Mouse (Mus musculus): ENCODE data around the gene Cubn.
A peak's percentile ranks its signal among the peaks of the same experiment; 100 is the strongest.

Cubn gene

DNA sequence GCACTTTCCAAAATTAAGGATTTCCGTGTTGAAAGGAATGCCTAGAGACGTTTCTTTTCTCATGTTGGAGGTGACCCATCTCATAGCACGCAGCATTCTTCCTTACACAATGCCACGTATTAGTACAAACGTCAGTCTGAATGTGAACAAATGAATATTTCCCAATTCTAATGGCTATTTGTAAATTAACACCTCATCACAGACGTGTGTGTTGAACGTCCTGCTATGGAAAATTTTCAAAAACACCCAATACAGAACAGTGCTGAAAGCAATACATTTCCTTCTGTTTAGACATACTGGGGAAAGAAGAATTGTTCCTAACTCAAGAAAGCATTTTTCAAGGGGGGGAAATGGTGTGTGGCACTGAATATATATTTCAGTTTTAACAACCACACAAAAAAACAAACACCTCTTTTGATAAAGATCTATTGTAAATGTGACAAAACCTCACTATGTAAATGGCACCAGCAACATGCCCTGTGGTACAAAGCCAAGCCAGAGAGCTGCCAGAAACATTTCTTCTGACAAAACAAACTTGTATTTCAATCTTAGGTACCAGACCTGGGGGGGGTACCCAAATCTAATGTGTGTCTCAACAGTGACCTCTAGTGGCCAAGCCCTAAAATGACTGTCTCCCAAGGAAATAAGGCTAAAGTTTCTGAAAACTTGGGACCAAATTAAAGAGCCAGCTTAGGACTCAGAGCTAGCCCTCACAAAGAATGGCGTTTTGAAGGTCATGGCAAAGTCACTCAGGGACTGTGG, 254.3 kb downstream of the Cubn start:
- DNase-seq (ENCODE audit: low spot score in 2 of 2), result peak in 1 of 2 experiments; percentile 10

DNA sequence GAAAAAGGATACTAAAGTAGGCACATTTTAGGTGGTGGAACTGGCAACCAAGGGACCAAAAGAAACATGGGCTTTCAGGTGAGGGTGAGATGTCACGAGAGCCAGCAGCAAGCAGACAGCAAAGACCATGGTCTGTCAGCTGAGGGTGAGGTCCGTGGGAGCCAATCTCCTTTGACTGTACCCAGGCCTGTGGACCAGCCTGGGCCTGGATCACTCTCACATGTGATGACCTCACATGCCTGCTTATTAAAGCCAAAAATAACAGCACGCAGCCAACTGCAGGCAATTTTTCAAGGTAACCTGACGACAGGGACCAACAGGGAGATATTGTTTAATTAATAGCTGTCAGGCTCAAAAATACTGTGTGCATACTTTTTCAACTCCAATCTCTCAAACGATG, 255.9 kb downstream of the Cubn start:
- DNase-seq (ENCODE audit: low spot score in 2 of 2), result no peak

DNA sequence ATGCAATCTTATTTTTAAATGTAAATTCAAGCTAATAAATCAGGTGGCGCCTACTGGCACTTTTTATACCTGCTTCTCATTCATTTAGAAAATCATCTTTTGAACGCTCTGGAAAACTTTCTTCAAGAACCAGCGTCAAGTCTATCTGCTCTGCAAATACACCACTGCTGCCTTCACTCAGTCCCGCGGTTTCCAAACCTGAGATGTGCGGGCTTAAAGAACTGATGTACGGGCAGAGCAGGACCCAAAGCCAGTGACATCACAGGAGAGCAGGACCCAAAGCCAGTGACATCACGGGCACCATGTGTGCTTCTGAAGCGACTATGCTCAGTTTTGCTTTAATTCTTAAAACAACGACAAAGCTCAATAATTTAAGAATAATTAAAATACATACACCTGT, 256.8 kb downstream of the Cubn start:
- DNase-seq (ENCODE audit: low spot score in 2 of 2), result no peak

DNA sequence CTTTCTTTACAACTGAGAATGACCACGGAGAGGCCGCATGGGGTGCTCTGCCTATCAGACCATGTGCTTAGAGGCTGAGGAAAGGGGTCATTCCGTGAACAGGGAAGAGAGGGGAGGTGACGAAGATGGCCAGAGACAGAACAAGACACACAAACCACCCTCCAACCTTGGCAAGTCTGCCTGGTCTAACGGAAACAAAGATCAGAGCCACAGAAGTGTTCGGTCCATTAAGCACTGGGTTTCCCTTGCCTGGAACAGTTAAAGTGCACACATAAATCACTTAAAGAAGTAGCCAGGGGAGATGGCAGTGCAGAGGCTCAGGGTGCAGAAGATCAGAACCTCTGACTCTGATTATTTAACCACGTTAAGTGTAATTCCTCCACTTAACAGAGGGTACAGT, 257.7 kb downstream of the Cubn start:
- no peak for DNase-seq (ENCODE audit: low spot score in 2 of 2)

DNA sequence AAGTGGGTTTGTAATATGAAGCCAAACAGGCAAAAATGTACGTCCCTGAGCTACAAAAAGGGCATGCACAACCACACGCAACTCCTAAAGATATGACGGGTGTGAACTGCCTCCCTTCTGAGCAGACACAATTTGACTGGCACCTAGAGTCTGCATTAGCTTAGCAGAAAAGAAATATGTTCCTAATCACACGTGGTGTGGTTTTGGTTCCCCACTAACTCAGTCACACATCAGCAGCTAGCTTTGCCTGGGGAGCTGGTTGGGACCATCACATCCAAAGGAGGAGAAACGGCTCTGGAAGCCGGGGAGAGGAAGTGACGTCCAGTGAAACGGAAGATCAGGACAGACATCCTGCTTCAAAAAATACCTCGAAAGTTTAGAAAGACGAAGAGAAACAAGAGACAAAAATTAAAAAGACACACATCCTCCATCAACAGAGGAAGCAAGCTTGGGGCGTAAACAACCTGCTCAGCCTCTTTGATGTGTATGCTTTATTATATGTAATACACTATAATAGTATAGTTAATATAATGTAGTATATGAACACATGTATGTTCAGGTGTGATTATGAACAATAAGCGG, 258.3 kb downstream of the Cubn start:
- DNase-seq (ENCODE audit: low spot score in 2 of 2), result no peak

DNA sequence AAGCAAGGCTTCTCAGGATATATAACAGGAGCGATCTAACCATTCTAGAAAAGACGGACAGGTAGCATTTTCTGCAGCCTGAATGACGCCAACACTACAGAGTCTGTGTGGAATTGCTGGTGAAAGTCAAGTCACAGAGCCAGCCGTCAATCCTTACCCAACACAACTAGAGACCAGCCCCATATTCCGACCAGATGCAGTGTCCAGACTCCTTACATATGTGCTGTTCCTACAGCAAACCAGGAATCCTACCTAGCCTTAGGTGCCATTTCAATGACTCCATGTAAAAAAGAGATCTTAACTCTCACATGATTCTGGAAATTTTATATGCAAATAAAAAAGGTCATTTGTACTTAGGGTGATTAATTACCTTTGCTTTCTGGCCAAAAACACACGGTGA, 259.3 kb downstream of the Cubn start:
- no peak for DNase-seq (ENCODE audit: low spot score in 2 of 2)

DNA sequence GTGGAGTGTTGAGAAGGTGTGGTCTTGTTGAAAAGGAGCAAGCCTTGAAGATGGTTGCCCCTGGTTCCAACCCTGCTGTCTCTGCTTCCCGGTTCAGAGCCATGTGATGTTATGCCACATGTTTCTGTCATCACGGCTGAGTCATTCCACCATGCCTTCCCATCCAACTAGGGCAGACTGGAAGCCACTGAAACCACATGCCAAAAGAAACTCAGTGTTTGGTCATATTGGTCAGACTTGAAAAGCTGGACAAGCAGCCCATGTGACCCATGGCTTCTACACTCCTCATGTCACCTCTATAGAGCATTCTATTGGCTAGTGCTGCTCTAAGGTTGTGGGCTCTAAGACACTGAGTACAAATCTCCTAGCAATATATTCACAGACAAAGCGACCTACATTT, 261.9 kb downstream of the Cubn start:
- no peak for DNase-seq (ENCODE audit: low spot score in 2 of 2)
